Mouse (Mus musculus) heart, adult 10 weeks (tissue): ENCODE data around the gene Tcp1. TPM values are rescaled to one million over a fixed set of nuclear protein-coding genes. Genes with fewer than 3 reads are reported as not detected.

Source experiments
- polyA plus RNA-seq: library from polyadenylated mRNA; stranded (reverse); fragments of 350-450 nt; fragmentation: Illumina TruSeq; extraction: RNeasy Lipid Tissue Mini Kit (QIAGEN cat#74804); gene quantifications from one replicate; pipeline ENCODE4 v1.2.3, GENCODE M21; 2014; ENCODE audit warnings: low read depth, low replicate concordance

Tcp1 gene
- 166 TPM for polyA plus RNA-seq

GRCm38 (mm10) chr17:12915488-12915880 is at the start of gene Tcp1:
TSS of gene Tcp1 (plus strand) at chr17:12915701.

GRCm38 (mm10) chr17:12868043-12868442 is 47.5 kb upstream of the Tcp1 start, which contains the start of gene Mas1:
TSS of gene Mas1 (minus strand) at chr17:12868143.

GRCm38 (mm10) chr17:12875734-12876133 is 39.8 kb upstream of the Tcp1 start, which contains the start of gene Mrgprh:
TSS of gene Mrgprh (plus strand) at chr17:12876034.

GRCm38 (mm10) chr17:12909361-12910280 is 5.9 kb upstream of the Tcp1 start, which contains the start of gene Pnldc1:
TSS of gene Pnldc1 (minus strand) at chr17:12910230.

GRCm38 (mm10) chr17:12915881-12916583 is 531 bp downstream of the Tcp1 start, which contains the start of gene Mrpl18:
TSS of gene Mrpl18 (minus strand) at chr17:12916345.

GRCm38 (mm10) chr17:12940151-12940805 is 24.8 kb downstream of the Tcp1 start, which contains the start of gene Acat3:
TSS of gene Acat3 (minus strand) at chr17:12940600.

GRCm38 (mm10) chr17:12960331-12960873 is 44.9 kb downstream of the Tcp1 start, which contains the start of gene Acat2:
TSS of gene Acat2 (minus strand) at chr17:12960747.

Other genes starting within 250 kb of the Tcp1 start
- 9.8 TPM for gene Slc22a1, start 239.9 kb upstream of the Tcp1 start, polyA plus RNA-seq
- 54.0 TPM for gene Igf2r, start 146.0 kb upstream of the Tcp1 start, polyA plus RNA-seq
- 1.4 TPM for gene Mas1, start 47.6 kb upstream of the Tcp1 start, polyA plus RNA-seq
- 7.3 TPM for gene Mrgprh, start 39.7 kb upstream of the Tcp1 start, polyA plus RNA-seq
- 1.6 TPM for gene Pnldc1, start 5.5 kb upstream of the Tcp1 start, polyA plus RNA-seq
- 171 TPM for gene Mrpl18, start 644 bp downstream of the Tcp1 start, polyA plus RNA-seq
- gene Acat3, start 24.9 kb downstream of the Tcp1 start, polyA plus RNA-seq: 0.52 TPM
- gene Acat2, start 45.0 kb downstream of the Tcp1 start, polyA plus RNA-seq: 6.1 TPM
- gene Wtap, start 78.5 kb downstream of the Tcp1 start, polyA plus RNA-seq: 43.6 TPM
- 703 TPM for gene Sod2, start 91.1 kb downstream of the Tcp1 start, polyA plus RNA-seq
- gene Gpr31b, start 136.6 kb downstream of the Tcp1 start, polyA plus RNA-seq: not detected
- gene Tcp10b, start 145.4 kb downstream of the Tcp1 start, polyA plus RNA-seq: not detected
- gene Unc93a, start 216.1 kb downstream of the Tcp1 start, polyA plus RNA-seq: not detected